Mouse (Mus musculus) brain, embryonic 14.5 days (tissue): Measurements from ENCODE around the gene Pgam2. TPM values are rescaled to one million over a fixed set of nuclear protein-coding genes. Genes with fewer than 3 reads are reported as not detected.

Experiments
- DNase-seq: peaks from one replicate; pipeline ENCODE4 v3.0.0-alpha.2; 2011; ENCODE audit warnings: low read depth
- CTCF ChIP-seq: fragments of 200-500 bp; IDR thresholded peaks from 2 replicates; pipeline ENCODE4 v1.5.1; 2012; ENCODE audit warnings: inconsistent platforms, mild to moderate bottlenecking, moderate library complexity, borderline replicate concordance; ENCODE audit not compliant: insufficient read depth, insufficient read length; ENCODE audit errors: extremely low read depth
- POLR2A ChIP-seq: fragments of 200-500 bp; IDR thresholded peaks from 2 replicates; pipeline ENCODE4 v1.6.1; 2012; ENCODE audit warnings: mild to moderate bottlenecking, inconsistent platforms, borderline replicate concordance; ENCODE audit not compliant: poor library complexity, insufficient read depth, insufficient read length, severe bottlenecking; ENCODE audit errors: extremely low read depth
- polyA plus RNA-seq: library from polyadenylated mRNA; depleted of rRNA; stranded (reverse); fragments of >200 nt; gene quantifications from 2 replicates; pipeline ENCODE4 v1.2.3, GENCODE M21; 2012; rRNA removed

Pgam2 gene
- polyA plus RNA-seq, 1 experiment: 0.82 TPM

- peak; percentile 57 for TF ChIP-seq CTCF
- TF ChIP-seq POLR2A: peak; percentile 90; the same call in 1 of the 2 replicates
- DNase-seq: peak; percentile 98
Measured at GRCm38 (mm10) chr11:5788056-5789014, 15.2 kb downstream of the Pgam2 start, which contains the start of gene Dbnl. Dbnl (plus strand) TSS chr11:5788488.

GRCm38 (mm10) chr11:5787671-5788055 is 15.9 kb downstream of the Pgam2 start:
- TF ChIP-seq POLR2A: no peak
- TF ChIP-seq CTCF: no peak
- DNase-seq: no peak

- no peak for TF ChIP-seq CTCF
- no peak for TF ChIP-seq POLR2A
Measured at GRCm38 (mm10) chr11:5785732-5786131, 17.8 kb downstream of the Pgam2 start.

GRCm38 (mm10) chr11:5782199-5782944 is 21.2 kb downstream of the Pgam2 start:
- 0 out of 2 replicates have a peak, but pooled peaks have one; percentile 12 for TF ChIP-seq CTCF
- TF ChIP-seq POLR2A: no peak
- DNase-seq: no peak

More at GRCm38 (mm10) chr11:5785732-5786131, 17.8 kb downstream of the Pgam2 start:
- no peak for DNase-seq

- DNase-seq: no peak
Measured at GRCm38 (mm10) chr11:5780035-5780499, 23.5 kb downstream of the Pgam2 start.

GRCm38 (mm10) chr11:5778481-5778880 is 25.1 kb downstream of the Pgam2 start:
- no peak for TF ChIP-seq POLR2A
- peak; percentile 44; the same call in 1 of the 2 replicates for TF ChIP-seq CTCF
- no peak for DNase-seq

More at GRCm38 (mm10) chr11:5780035-5780499, 23.5 kb downstream of the Pgam2 start:
- no peak for TF ChIP-seq POLR2A
- TF ChIP-seq CTCF: no peak

GRCm38 (mm10) chr11:5766019-5766418 is 37.5 kb downstream of the Pgam2 start:
- TF ChIP-seq POLR2A (no peak), CTCF (no peak)
- no peak for DNase-seq

- DNase-seq: no peak
- TF ChIP-seq POLR2A (no peak), CTCF (no peak)
Measured at GRCm38 (mm10) chr11:5762633-5762982, 40.9 kb downstream of the Pgam2 start.

GRCm38 (mm10) chr11:5761820-5762632 is 41.5 kb downstream of the Pgam2 start, which contains the start of gene Urgcp:
Urgcp (minus strand) TSS chr11:5762376.
- TF ChIP-seq POLR2A: peak; percentile 95
- TF ChIP-seq CTCF: peak; percentile 17; the same call in 1 of the 2 replicates
- peak; percentile 98 for DNase-seq

- TF ChIP-seq CTCF (no peak), POLR2A (no peak)
Measured at GRCm38 (mm10) chr11:5753755-5754154, 49.8 kb downstream of the Pgam2 start.

More at GRCm38 (mm10) chr11:5753755-5754154, 49.8 kb downstream of the Pgam2 start:
- DNase-seq: no peak

Other genes with a start within 250 kb of the Pgam2 start
- 0.08 TPM in 1 of 2 replicates, not detected in the other for gene Ankrd36, start 234.0 kb downstream of the Pgam2 start, polyA plus RNA-seq
- 112 and 159 TPM in 2 replicates for gene Mrps24, start 88.1 kb downstream of the Pgam2 start, polyA plus RNA-seq
- 20.6 and 25.9 TPM in 2 replicates for gene Urgcp, start 41.4 kb downstream of the Pgam2 start, polyA plus RNA-seq
- 123 TPM in 2 replicates for gene Dbnl, start 15.2 kb downstream of the Pgam2 start, polyA plus RNA-seq
- 18.9 and 24.5 TPM in 2 replicates for gene Polm, start 34.3 kb upstream of the Pgam2 start, polyA plus RNA-seq
- gene Aebp1, start 58.2 kb upstream of the Pgam2 start, polyA plus RNA-seq: 6.6 and 18.7 TPM in 2 replicates
- gene Pold2, start 74.6 kb upstream of the Pgam2 start, polyA plus RNA-seq: 78.0 and 126 TPM in 2 replicates
- gene Myl7, start 95.0 kb upstream of the Pgam2 start, polyA plus RNA-seq: 0.29 and 0.38 TPM in 2 replicates
- gene Gck, start 146.3 kb upstream of the Pgam2 start, polyA plus RNA-seq: 5.9 and 6.4 TPM in 2 replicates
- gene Ykt6, start 152.0 kb upstream of the Pgam2 start, polyA plus RNA-seq: 74.7 and 106 TPM in 2 replicates